Mouse (Mus musculus) spleen, adult 2 months (tissue): ENCODE measurements around the gene Skor1. TPM values are rescaled to one million over a fixed set of nuclear protein-coding genes. Genes with fewer than 3 reads are reported as not detected.
A peak's percentile ranks its signal among the peaks of the same experiment; 100 is the strongest.

Source experiments
- DNase-seq, 2 experiments: peaks; one replicate each; pipeline versions ENCODE4 v3.0.0 to v3.0.0-alpha.2; 2012 to 2021; ENCODE audit warnings: low spot score in 2 of 2, low read depth in 1 of 2
- H3K27ac ChIP-seq: fragments of 200-500 bp; 2 replicates; pipeline ENCODE4 v1.5.1; 2012; ENCODE audit warnings: low read length, inconsistent platforms; ENCODE audit not compliant: insufficient read depth
- H3K27me3 ChIP-seq: fragments of 200-500 bp; 2 replicates; pipeline ENCODE4 v1.6.1; 2012; ENCODE audit warnings: mild to moderate bottlenecking, moderate library complexity, low read length, inconsistent platforms; ENCODE audit not compliant: control insufficient read depth, insufficient read depth
- H3K36me3 ChIP-seq: fragments of 200-500 bp; 2 replicates; pipeline ENCODE4 v1.6.1; 2012; ENCODE audit warnings: mild to moderate bottlenecking, low read length, inconsistent platforms; ENCODE audit not compliant: control insufficient read depth, insufficient read depth
- H3K4me1 ChIP-seq: fragments of 200-500 bp; 2 replicates; pipeline ENCODE4 v1.6.1; 2011; ENCODE audit warnings: inconsistent platforms; ENCODE audit not compliant: control insufficient read depth, insufficient read depth, insufficient read length
- H3K4me3 ChIP-seq: fragments of 200-500 bp; 2 replicates; pipeline ENCODE4 v1.5.1; 2011; ENCODE audit warnings: mild to moderate bottlenecking, inconsistent platforms; ENCODE audit not compliant: insufficient read depth, insufficient read length; ENCODE audit errors: extremely low read depth
- CTCF ChIP-seq: fragments of 200-500 bp; IDR thresholded peaks from 2 replicates; pipeline ENCODE4 v1.5.1; 2011; ENCODE audit warnings: mild to moderate bottlenecking, inconsistent platforms; ENCODE audit not compliant: insufficient read depth, insufficient read length, insufficient replicate concordance; ENCODE audit errors: extremely low read depth
- POLR2A ChIP-seq: fragments of 200-500 bp; IDR thresholded peaks from 2 replicates; pipeline ENCODE4 v1.6.1; 2011; ENCODE audit warnings: low read depth, low read length, inconsistent platforms
- WGBS: fragments of 180-500 bp; shearing (Covaris S2); methylation state at CpG from one replicate; pipeline ENCODE4 v1.1.7; 2018; 5-methylcytosine and 5-hydroxymethylcytosine counted together
- polyA plus RNA-seq: library from polyadenylated mRNA; depleted of rRNA; stranded (reverse); fragments of >200 nt; gene quantifications from 2 replicates; pipeline ENCODE4 v1.2.3, GENCODE M21; 2012

The Skor1 gene
- polyA plus RNA-seq, 1 experiment: 0.09 TPM

GRCm38 (mm10) chr9:63108580-63108979, 40.2 kb downstream of the Skor1 start:
- no peak overlapping the region for H3K4me3 ChIP-seq
- H3K27ac ChIP-seq: peak overlapping the region; percentile 31
- H3K4me1 ChIP-seq: peaks cover 10% of the 10 kb centered on the region; the same call in 1 of the 2 replicates
- H3K27me3 ChIP-seq: 0 out of 2 replicates have a peak, but pooled peaks cover 5% of the 10 kb centered on the region
- 56% methylated on average over 4 of the region's 4 CpGs for WGBS
- TF ChIP-seq CTCF: no peak
- TF ChIP-seq POLR2A: no peak
- H3K36me3 ChIP-seq: no peaks in the 10 kb centered on the region
- DNase-seq: no peak

GRCm38 (mm10) chr9:63100660-63101059, 48.1 kb downstream of the Skor1 start:
- no peak for TF ChIP-seq POLR2A
- no peak for TF ChIP-seq CTCF
- DNase-seq: no peak
- Histone ChIP-seq H3K27me3 (no peaks in the 10 kb centered on the region), H3K36me3 (no peaks in the 10 kb centered on the region), H3K4me1 (no peaks in the 10 kb centered on the region), H3K27ac (no peak overlapping the region), H3K4me3 (no peak overlapping the region)
- WGBS: 96% methylated on average over 5 of the region's 5 CpGs

DNA sequence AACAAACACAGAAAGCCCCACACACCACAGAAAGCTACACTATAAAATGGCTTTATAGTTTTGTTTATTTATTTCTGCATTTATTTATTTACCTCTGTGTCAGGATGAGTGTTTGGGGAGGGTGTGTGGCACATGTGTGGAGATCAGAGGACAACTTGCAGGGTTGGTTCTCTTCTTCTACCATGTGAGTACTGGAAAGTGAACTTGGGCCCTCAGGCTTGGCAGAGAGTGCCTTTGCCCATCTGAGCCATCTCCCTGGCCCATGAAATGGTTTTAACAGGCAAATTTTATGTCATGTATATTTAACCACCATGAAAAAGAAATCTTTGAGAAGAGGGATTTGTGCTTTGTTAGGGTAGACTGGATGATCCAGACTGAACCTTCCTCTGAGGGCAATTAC, 48.9 kb downstream of the Skor1 start:
- no peak overlapping the region for H3K4me3 ChIP-seq
- H3K4me1 ChIP-seq: no peaks in the 10 kb centered on the region
- H3K27ac ChIP-seq: no peak overlapping the region
- no peaks in the 10 kb centered on the region for H3K27me3 ChIP-seq
- TF ChIP-seq CTCF (no peak), POLR2A (no peak)
- no peak for DNase-seq
- no peaks in the 10 kb centered on the region for H3K36me3 ChIP-seq

GRCm38 (mm10) chr9:63099344-63099743, 49.4 kb downstream of the Skor1 start:
- H3K4me3 ChIP-seq: no peak overlapping the region
- no peak overlapping the region for H3K27ac ChIP-seq
- no peak for DNase-seq
- no peaks in the 10 kb centered on the region for H3K4me1 ChIP-seq
- H3K27me3 ChIP-seq: no peaks in the 10 kb centered on the region
- WGBS: 93% methylated on average over 4 of the region's 4 CpGs
- H3K36me3 ChIP-seq: no peaks in the 10 kb centered on the region
- TF ChIP-seq POLR2A: no peak
- TF ChIP-seq CTCF: no peak

DNA sequence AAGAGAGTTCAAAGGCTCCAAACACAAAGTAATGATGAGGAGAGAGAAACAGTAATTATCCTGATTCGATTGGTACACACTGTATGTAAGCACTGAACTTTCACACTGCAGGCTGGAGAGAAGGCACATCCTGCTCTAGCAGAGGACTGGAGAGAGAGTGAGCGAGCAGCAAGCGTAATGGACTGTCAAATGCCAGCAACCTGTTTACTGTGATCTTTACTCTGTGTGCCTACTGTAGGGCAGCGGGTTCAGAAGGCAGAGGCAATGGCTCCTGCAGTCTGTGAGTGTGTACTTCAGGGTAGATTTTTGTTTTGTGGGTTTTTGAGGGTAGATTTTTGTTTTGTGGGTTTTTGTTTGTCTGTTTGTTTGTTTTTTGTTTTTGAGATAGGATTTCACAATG, 49.9 kb downstream of the Skor1 start:
- WGBS: 89% methylated on average over 4 of the region's 4 CpGs
- TF ChIP-seq CTCF (no peak), POLR2A (no peak)
- no peak for DNase-seq
- Histone ChIP-seq H3K4me3 (no peak overlapping the region), H3K4me1 (no peaks in the 10 kb centered on the region), H3K27me3 (no peaks in the 10 kb centered on the region), H3K27ac (no peak overlapping the region), H3K36me3 (no peaks in the 10 kb centered on the region)

DNA sequence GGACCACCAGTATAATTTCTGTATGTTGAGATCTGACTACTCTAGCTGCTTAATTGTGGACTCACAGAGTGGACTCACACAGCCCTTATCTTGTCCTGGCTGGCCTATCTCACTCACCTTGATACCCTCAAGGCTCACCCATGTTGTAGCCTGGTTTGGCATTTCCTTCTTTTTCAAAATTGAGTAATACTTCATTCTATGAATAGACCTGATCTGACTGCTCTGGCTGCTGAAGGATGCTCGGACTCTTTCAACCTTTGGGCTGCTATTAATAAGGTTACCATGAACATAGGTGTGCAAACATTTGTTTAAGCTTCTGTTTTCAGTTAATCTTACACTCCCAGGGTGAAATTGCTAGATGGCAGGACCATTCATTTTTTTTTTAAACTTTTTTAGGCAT, 51.6 kb downstream of the Skor1 start:
- TF ChIP-seq POLR2A (no peak), CTCF (no peak)
- no peaks in the 10 kb centered on the region for H3K36me3 ChIP-seq

GRCm38 (mm10) chr9:63094030-63094429, 54.7 kb downstream of the Skor1 start:
- no peak for TF ChIP-seq POLR2A
- TF ChIP-seq CTCF: no peak
- Histone ChIP-seq H3K27ac (no peak overlapping the region), H3K4me1 (peaks cover 4% of the 10 kb centered on the region; the same call in 1 of the 2 replicates), H3K4me3 (no peak overlapping the region), H3K36me3 (no peaks in the 10 kb centered on the region), H3K27me3 (no peaks in the 10 kb centered on the region)
- WGBS: 76% methylated on average over 1 of the region's 1 CpGs
- DNase-seq: no peak

More for the DNA sequence above, 51.6 kb downstream of the Skor1 start:
- DNase-seq: no peak
- H3K4me3 ChIP-seq: no peak overlapping the region
- 89% methylated on average over 1 of the region's 1 CpGs for whole genome bisulfite sequencing
- H3K4me1 ChIP-seq: peaks cover 1% of the 10 kb centered on the region; the same call in 1 of the 2 replicates
- H3K27ac ChIP-seq: no peak overlapping the region
- H3K27me3 ChIP-seq: no peaks in the 10 kb centered on the region
